Mouse (Mus musculus) liver, embryonic 14.5 days (tissue): ENCODE data around the gene Prkd1.

Experiments used
- CTCF ChIP-seq: IDR thresholded peaks from 2 replicates; pipeline ENCODE4 v1.5.1; 2016; ENCODE audit warnings: antibody characterized with exemption, low read depth, control low read depth
- EP300 ChIP-seq: IDR thresholded peaks from 2 replicates; pipeline ENCODE4 v1.6.1; 2016; ENCODE audit warnings: antibody characterized with exemption, low read depth

DNA sequence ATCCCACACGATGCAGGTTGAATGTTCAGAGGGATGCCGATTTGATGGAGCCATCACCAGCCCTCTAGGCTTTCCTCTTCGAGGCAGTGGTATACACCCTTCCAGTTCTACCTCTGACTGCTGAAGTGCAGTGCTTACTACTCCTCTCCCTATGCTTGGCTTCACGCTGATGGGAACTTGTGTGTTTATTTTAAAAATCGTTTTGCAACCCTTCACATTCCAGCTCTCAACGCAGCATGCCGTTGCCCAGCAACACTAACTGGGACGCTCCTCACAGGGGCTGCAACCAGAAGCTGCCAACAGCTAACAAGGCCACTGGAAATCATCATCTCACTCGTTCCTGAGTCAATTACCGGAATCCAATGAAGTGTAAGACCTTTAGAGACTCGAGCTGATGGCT, 296.5 kb downstream of the Prkd1 start:
- no peak for TF ChIP-seq CTCF
- no peak for TF ChIP-seq EP300
